Mouse (Mus musculus): ENCODE measurements at regions not wholly inside any gene's neighbourhood (a gene's known extent, or its start where the extent isn't known, plus 50 kb on each side); places are given as distances from the start of the nearest gene placed in this dataset.
"Not testable (repeated sequence)": the region's sequence is repeated elsewhere in the genome, so short reads cannot be mapped to it uniquely, and the experiment has no call there.

GRCm38 (mm10) chr6:89184920-89185319, 177.5 kb downstream of the Plxna1 start:
- WGBS = 83% methylated on average over 2 of the region's 7 CpGs
- not testable (repeated sequence) for H3K4me2 ChIP-seq (replicated peaks); H3K4me1 ChIP-seq; H3K9me3 ChIP-seq; H3K36me3 ChIP-seq; H3K9ac ChIP-seq; ATAC-seq (ENCODE audit: insufficient number of reproducible peaks, insufficient read depth, low FRiP score, low TSS enrichment); H3K4me3 ChIP-seq; H3K27me3 ChIP-seq; H3K27ac ChIP-seq

GRCm38 (mm10) chr6:89200514-89201284, 161.7 kb downstream of the Plxna1 start:
- WGBS = 11% methylated on average over 19 of the region's 19 CpGs
- not testable (repeated sequence) for H3K4me1 ChIP-seq; H3K36me3 ChIP-seq; H3K9ac ChIP-seq; ATAC-seq (ENCODE audit: insufficient number of reproducible peaks, insufficient read depth, low FRiP score, low TSS enrichment); H3K27me3 ChIP-seq; H3K9me3 ChIP-seq; H3K27ac ChIP-seq
- H3K4me2 ChIP-seq (replicated peaks) = peak overlapping the region; percentile 46
- H3K4me3 ChIP-seq = 0 out of 2 replicates have a peak overlapping the region, but pooled peaks have one; percentile 21

DNA sequence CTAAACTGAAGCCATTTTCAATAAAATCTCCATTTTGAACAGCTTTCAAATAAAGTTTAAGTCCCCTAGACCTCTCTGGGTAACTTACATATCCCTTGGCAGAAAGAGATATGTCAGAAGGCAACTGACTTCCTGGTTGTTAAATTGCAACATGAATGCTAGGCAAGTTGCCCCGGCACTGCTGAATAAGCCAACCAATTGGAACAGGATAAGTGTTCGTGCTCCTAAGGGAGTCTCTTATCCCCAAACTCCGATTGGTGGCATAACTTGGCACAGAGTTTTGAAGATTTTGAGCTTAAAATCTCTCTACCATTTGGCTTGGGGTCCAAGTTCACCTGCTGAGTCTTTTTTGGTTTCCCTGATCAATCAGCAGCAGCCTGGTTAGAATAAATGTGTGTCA, 147.4 kb downstream of the Plxna1 start:
- H3K4me3 ChIP-seq = no peak overlapping the region
- no peak overlapping the region for H3K4me2 ChIP-seq (replicated peaks)
- H3K27ac ChIP-seq = no peak overlapping the region
- H3K9ac ChIP-seq = no peak overlapping the region
- no peaks in the 10 kb centered on the region for H3K36me3 ChIP-seq
- no peak for ATAC-seq (ENCODE audit: insufficient number of reproducible peaks, insufficient read depth, low FRiP score, low TSS enrichment)
- WGBS = 57% methylated on average over 3 of the region's 3 CpGs
- H3K9me3 ChIP-seq = no peaks in the 10 kb centered on the region
- H3K4me1 ChIP-seq = no peaks in the 10 kb centered on the region
- no peaks in the 10 kb centered on the region for H3K27me3 ChIP-seq

DNA sequence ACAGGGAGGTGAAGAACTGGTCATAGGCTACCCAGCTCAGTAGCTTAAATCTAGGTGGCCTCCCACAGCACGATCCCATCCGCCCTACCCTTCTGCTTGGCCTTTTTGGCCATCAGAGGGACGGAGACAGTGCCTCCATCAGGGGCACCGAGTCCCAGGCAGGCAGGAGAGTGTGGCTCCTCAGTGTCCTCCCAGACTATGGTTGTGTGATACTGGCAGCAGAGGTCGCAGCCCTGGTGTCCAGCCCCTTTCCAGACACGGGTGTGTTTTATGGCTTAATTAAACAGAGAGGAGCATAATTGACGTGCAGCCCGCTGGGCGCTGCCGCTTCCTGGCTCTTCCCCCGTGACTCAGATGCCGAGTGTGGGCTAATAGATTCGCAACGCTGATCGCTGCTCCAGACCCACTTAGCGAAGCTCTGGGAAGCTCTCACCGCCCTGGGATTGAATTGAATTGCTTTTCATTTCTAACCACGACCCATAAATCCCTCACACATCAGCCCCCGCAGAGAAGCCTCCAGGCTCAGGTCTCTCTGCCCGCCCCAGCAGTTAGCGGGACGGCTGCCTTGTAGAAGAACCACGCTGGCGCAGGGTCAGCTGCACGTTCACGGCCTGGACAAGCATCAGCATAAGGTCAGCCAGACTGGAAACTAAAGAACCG, 126.9 kb downstream of the Plxna1 start:
- H3K27me3 ChIP-seq = peaks cover 16% of the 10 kb centered on the region
- no peaks in the 10 kb centered on the region for H3K36me3 ChIP-seq
- H3K4me3 ChIP-seq = no peak overlapping the region
- peak overlapping the region; percentile 12; the same call in 1 of the 2 replicates for H3K9ac ChIP-seq
- WGBS = 21% methylated on average over 27 of the region's 27 CpGs
- ATAC-seq (ENCODE audit: insufficient number of reproducible peaks, insufficient read depth, low FRiP score, low TSS enrichment) = 0 out of 2 replicates have a peak, but pooled peaks have one; percentile 35
- peaks cover 12% of the 10 kb centered on the region for H3K4me1 ChIP-seq
- H3K9me3 ChIP-seq = no peaks in the 10 kb centered on the region
- H3K27ac ChIP-seq = no peak overlapping the region
- peak overlapping the region; percentile 36 for H3K4me2 ChIP-seq (replicated peaks)

DNA sequence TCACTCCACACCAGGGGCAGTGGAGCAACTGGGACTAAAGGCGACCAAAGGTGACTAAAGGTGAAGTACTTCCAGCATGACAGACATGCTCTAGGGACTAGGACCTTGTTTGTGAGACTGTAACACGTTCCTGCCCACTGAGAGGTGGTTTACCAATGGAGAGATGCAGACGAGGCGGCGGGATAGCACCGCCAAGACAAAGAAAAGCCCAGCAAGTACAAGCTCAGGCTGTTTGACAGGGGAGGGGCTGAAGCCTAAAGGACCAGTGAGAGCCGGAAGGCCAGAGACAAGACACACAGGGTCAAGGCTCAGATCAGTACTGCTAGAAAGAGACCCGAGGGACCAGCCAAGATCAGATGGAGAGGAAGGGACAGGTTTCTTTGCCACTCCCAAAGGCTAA, 126.2 kb downstream of the Plxna1 start:
- ATAC-seq (ENCODE audit: insufficient number of reproducible peaks, insufficient read depth, low FRiP score, low TSS enrichment) = no peak
- Histone ChIP-seq H3K4me1 (peaks cover 12% of the 10 kb centered on the region), H3K36me3 (no peaks in the 10 kb centered on the region), H3K4me3 (no peak overlapping the region), H3K9ac (no peak overlapping the region), H3K4me2 (replicated peaks) (no peak overlapping the region), H3K27me3 (peaks cover 16% of the 10 kb centered on the region), H3K27ac (no peak overlapping the region), H3K9me3 (no peaks in the 10 kb centered on the region)
- 21% methylated on average over 8 of the region's 8 CpGs for WGBS

- Histone ChIP-seq H3K4me1 (peaks cover 13% of the 10 kb centered on the region), H3K4me2 (replicated peaks) (no peak overlapping the region), H3K27ac (no peak overlapping the region), H3K4me3 (no peak overlapping the region), H3K27me3 (peaks cover 16% of the 10 kb centered on the region), H3K9me3 (no peaks in the 10 kb centered on the region), H3K36me3 (no peaks in the 10 kb centered on the region), H3K9ac (no peak overlapping the region)
- WGBS = 79% methylated on average over 10 of the region's 10 CpGs
- ATAC-seq (ENCODE audit: insufficient number of reproducible peaks, insufficient read depth, low FRiP score, low TSS enrichment) = no peak
Measured at GRCm38 (mm10) chr6:89236892-89237646, 125.4 kb downstream of the Plxna1 start.

DNA sequence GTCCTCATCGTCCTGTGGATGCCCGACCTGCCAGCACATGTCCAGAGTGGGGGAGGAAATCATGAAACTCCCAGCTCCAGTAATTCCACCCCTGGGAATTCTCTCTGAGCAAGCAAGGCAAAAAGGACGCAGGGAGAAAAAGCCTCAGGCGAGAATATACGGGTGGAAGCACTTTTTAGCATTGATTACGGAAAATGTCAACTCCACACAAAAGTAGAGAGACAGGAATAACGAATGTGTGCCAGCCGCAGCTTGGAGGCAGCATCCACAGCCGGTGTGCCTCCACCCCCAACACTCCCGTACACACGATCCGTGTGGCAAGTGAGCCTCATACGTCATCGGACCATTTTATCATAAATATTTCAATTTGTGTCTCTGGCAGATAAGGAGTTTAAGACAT, 123.5 kb downstream of the Plxna1 start:
- Histone ChIP-seq H3K9me3 (no peaks in the 10 kb centered on the region), H3K4me3 (no peak overlapping the region), H3K27ac (no peak overlapping the region), H3K4me1 (peaks cover 16% of the 10 kb centered on the region), H3K36me3 (no peaks in the 10 kb centered on the region), H3K9ac (no peak overlapping the region), H3K27me3 (peaks cover 16% of the 10 kb centered on the region), H3K4me2 (replicated peaks) (no peak overlapping the region)
- 52% methylated on average over 14 of the region's 14 CpGs for WGBS
- no peak for ATAC-seq (ENCODE audit: insufficient number of reproducible peaks, insufficient read depth, low FRiP score, low TSS enrichment)

GRCm38 (mm10) chr6:89239511-89239910, 122.9 kb downstream of the Plxna1 start:
- 42% methylated on average over 8 of the region's 8 CpGs for WGBS
- peaks cover 16% of the 10 kb centered on the region for H3K4me1 ChIP-seq
- no peak overlapping the region for H3K4me2 ChIP-seq (replicated peaks)
- H3K27me3 ChIP-seq = peaks cover 16% of the 10 kb centered on the region
- H3K27ac ChIP-seq = no peak overlapping the region
- no peaks in the 10 kb centered on the region for H3K9me3 ChIP-seq
- no peaks in the 10 kb centered on the region for H3K36me3 ChIP-seq
- H3K9ac ChIP-seq = no peak overlapping the region
- H3K4me3 ChIP-seq = no peak overlapping the region
- ATAC-seq (ENCODE audit: insufficient number of reproducible peaks, insufficient read depth, low FRiP score, low TSS enrichment) = no peak

DNA sequence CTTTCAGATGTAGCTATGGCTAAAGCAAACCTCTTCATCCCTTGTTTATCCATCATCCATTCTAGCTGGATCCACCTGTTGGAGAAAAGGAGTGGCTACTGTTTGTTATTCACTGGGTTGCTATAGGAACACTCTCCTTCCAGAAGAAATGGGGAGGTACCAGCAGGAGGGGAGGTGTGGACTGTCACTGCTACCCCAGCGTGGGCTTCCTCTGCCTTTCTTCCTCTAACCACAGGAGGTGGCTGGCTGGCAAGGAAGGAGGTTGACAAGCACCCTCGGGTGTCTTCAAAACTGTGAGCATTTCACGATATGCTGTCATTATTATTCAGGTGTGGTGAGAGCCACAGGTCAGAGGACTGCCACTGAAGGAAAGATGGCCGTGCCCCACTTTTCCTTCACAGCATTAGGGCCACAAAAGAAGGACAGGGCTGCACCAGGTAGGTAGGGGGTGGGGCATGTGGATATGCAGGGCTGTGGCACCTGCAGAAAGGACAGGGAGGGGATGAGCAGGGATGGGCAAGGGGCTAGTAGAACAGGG, 122.2 kb downstream of the Plxna1 start:
- Histone ChIP-seq H3K9ac (no peak overlapping the region), H3K36me3 (no peaks in the 10 kb centered on the region), H3K4me3 (no peak overlapping the region), H3K27me3 (peaks cover 10% of the 10 kb centered on the region; the same call in 1 of the 2 replicates), H3K4me2 (replicated peaks) (no peak overlapping the region), H3K27ac (no peak overlapping the region), H3K4me1 (peaks cover 16% of the 10 kb centered on the region), H3K9me3 (no peaks in the 10 kb centered on the region)
- WGBS = 31% methylated on average over 4 of the region's 4 CpGs
- no peak for ATAC-seq (ENCODE audit: insufficient number of reproducible peaks, insufficient read depth, low FRiP score, low TSS enrichment)

DNA sequence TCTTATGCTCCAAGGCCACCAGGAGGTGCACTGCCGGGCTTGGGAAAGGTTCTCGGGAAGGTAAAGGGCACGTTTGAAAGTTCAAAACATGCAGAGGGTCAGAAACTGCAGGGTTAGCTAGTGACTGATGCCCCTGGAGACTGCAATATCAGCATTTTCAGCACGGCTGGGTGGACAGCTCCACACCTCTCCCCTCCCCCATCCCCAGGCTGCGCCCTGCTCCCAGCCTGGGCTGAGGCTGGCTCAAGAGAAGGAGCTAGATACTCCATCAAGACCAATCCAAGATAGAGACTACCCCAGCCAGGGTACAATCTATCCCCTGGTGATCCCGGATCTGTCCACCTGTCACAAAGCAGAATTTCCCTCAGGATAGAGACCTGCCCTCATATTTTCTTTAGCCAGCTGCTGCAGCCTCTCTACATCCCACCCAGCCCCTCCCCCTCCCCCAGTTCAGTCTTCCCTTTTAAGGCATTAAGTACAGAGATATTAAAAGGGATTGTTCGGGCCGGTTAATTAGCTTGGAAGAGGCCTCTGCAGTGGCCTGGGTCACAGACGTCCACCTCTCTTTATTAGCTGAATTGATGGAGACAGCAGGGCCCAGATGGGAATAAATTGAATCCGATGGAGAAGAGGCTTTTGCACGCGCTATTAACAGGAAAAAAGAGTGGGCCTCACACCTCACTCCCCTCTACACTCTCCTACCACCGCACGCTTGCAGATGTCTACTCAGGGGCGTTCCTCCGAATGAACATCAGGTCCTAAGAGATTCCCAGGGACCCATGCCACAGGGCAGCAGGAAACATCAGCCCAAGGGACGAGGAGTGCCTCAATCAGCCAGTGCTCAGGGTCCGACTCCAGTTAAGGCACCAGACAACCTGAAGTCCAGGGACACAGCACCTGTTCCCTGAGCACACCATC, 119.8 kb downstream of the Plxna1 start:
- Histone ChIP-seq H3K4me3 (no peak overlapping the region), H3K4me2 (replicated peaks) (no peak overlapping the region), H3K9ac (no peak overlapping the region), H3K27me3 (0 out of 2 replicates have a peak, but pooled peaks cover 2% of the 10 kb centered on the region), H3K4me1 (peaks cover 10% of the 10 kb centered on the region), H3K9me3 (no peaks in the 10 kb centered on the region), H3K36me3 (no peaks in the 10 kb centered on the region), H3K27ac (no peak overlapping the region)
- 28% methylated on average over 18 of the region's 18 CpGs for WGBS
- ATAC-seq (ENCODE audit: insufficient number of reproducible peaks, insufficient read depth, low FRiP score, low TSS enrichment) = no peak

DNA sequence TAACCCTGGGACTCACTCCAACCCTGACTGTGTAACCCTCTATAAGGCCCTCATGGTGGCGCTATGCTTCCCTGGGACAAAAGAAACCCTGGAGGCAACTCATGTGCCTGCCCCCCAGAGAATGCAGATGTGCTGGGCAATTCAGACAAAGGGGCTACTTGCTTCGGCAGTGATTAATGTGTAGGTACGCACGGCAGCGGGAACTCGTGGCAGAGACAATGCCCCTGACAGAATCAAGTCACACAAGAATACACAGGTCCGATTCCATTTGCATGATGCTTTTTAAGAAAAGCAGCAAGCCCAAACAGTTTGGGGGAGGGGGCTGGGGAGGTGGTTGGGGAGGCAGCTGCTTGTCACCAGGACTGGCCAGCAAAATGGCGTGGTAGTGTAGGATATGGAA, 116.9 kb downstream of the Plxna1 start:
- Histone ChIP-seq H3K9me3 (no peaks in the 10 kb centered on the region), H3K4me3 (no peak overlapping the region), H3K4me1 (peaks cover 5% of the 10 kb centered on the region; the same call in 1 of the 2 replicates), H3K27ac (no peak overlapping the region), H3K4me2 (replicated peaks) (no peak overlapping the region), H3K36me3 (no peaks in the 10 kb centered on the region), H3K9ac (no peak overlapping the region), H3K27me3 (0 out of 2 replicates have a peak, but pooled peaks cover under 1% of the 10 kb centered on the region)
- no peak for ATAC-seq (ENCODE audit: insufficient number of reproducible peaks, insufficient read depth, low FRiP score, low TSS enrichment)
- 54% methylated on average over 8 of the region's 8 CpGs for WGBS
